Mouse (Mus musculus): ENCODE data around the gene Tor2a.

Tor2a gene

DNA sequence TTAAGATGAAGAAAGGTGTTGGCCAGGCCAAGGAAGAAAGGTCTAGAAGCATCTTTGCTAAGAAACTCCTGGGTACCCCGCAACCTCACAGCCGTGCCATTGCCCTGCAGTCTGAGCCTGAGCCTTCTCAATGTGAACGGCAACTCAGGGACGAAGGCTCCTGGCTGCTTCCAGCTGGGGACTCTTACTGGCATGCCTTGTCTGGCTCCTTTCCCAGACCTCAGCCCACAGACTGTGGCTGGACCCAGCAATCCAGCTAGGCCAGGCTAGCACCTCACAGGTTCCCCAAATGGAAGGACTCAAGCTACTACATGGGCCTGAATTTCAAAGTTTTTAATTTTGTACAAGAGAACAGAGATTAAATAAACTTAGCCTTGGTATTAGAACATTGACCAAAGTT lies 4.8 kb downstream of the Tor2a start:
- DNase-seq (ENCODE audit: extremely low spot score, low spot score), result no peak

DNA sequence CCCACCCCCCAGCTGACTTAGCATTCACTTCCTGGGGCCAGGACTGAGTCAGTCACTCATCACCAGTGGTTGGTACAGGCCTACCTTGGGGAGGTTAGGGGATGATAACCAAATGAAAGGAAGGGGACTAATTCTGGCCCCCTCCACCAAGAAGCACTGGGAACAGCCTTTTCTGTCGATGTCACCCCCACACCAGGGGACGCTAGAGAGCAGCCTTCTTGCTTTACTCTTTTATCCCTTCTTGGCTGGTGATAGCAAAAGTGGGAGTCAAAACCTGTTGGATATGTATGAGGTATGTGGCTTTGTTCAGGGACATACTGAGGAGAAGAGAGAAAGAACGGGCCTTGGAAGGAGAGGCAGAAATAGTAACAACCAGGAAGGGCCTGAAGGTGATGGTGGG lies 6.3 kb downstream of the Tor2a start:
- no peak for DNase-seq (ENCODE audit: extremely low spot score, low spot score)

- DNase-seq (ENCODE audit: extremely low spot score, low spot score), result no peak
Measured at GRCm38 (mm10) chr2:32767241-32767640, 10.2 kb downstream of the Tor2a start.

- DNase-seq (ENCODE audit: extremely low spot score, low spot score), result no peak
Measured at GRCm38 (mm10) chr2:32768661-32769285, 11.7 kb downstream of the Tor2a start.

DNA sequence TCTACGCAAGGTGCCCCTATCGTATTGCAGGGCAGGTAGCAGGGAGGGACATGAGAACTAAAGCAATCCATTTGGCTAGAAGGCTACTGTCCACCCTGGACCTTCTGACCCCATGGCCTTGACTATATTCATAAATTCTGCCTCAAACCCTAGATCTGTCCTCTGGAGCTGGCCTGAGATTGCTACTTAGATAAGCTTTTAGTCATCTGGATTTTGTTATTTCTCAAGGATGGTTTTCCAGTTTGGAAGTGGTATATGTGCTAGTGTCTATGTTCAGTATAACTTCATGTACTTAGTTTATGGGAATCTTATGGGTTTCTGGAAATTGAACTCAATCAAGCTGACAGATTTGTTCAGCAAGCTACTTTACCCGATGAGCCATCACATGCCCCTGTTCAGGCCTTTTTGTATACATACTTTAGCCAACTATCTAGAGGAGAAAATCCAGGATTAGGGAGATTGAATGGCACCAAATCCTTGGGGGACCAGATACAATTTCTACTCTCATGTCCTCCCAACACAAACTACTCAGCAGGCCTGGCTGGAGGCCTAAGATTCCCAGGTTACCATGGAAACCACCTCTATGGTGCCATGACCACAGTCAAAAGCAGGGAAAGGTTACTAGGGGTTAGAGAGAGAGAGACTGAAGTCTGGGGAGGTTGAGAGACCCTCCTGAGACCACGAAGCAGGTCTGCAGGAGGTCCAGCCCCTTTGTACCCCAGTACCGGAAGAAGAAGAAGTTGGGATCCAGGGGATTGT lies 12.5 kb downstream of the Tor2a start:
- no peak for DNase-seq (ENCODE audit: extremely low spot score, low spot score)

GRCm38 (mm10) chr2:32771886-32772285 lies 14.9 kb downstream of the Tor2a start:
- no peak for DNase-seq (ENCODE audit: extremely low spot score, low spot score)

GRCm38 (mm10) chr2:32772626-32773279 lies 15.7 kb downstream of the Tor2a start:
- DNase-seq (ENCODE audit: extremely low spot score, low spot score), result no peak

GRCm38 (mm10) chr2:32775359-32776074 lies 18.5 kb downstream of the Tor2a start, which contains the start of the genes Ttc16 and Ptrh1:
Gene Ttc16, minus strand, starts transcription at chr2:32775633.
Gene Ptrh1, plus strand, starts transcription at chr2:32775786.
- DNase-seq (ENCODE audit: extremely low spot score, low spot score), result peak; percentile 98

DNA sequence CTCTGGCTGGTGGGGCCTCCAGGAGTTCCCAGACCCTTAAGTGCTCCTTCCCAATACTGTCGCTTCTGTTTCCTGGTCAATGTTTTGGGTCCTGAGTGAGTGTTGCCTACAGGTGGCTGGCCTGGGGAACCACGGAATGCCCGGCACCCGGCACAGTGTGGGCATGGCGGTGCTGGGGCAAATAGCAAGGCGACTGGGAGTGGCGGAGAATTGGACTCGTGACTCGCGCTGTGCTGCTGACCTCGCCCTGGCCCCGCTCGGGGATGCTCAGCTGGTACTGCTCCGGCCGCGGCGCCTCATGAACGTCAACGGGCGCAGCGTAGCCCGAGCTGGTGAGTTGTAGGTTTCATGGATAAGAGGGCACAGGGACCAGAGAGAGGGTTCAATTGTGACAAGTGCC lies 19.2 kb downstream of the Tor2a start:
- no peak for DNase-seq (ENCODE audit: extremely low spot score, low spot score)

DNA sequence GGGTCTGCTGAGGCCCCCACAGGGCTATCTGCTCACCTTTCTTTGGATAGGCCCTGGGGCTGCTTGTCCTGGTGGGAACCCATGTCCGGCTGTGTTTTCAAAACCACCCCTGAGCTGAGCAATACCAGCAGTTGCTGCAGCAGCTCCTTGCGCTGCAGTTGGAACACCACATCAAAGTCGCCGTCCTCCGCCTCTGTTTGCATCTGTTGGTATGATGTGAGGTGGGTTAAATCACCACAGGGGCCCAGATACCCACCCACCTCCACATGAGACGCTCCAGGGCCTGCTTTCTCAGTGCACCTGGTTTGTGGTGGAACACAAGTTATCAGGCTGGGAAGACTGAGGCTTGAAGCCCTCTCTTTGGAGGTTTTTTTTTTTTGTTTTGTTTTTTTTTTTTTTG lies 21.0 kb downstream of the Tor2a start:
- DNase-seq (ENCODE audit: extremely low spot score, low spot score), result no peak

DNA sequence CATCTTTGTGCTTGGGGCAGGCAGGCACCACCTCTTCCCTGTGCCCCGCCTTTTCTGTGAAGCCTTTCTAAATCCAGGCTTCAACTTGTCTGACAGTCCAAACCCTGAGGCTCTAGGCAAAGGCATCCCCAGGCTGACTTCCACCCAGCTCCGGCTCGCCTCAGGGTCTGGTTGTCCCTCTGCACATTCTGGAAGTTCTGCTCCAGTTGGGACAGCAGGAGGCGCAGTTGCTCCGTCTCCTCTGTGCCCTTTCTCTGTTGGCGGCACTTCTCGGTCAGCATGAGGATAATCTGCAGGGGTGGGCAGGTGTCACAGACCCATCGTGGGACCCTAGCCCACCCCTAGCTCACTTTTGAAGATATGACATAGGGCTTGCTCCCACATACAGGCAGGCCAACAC lies 22.1 kb downstream of the Tor2a start:
- DNase-seq (ENCODE audit: extremely low spot score, low spot score), result peak; percentile 59

- no peak for DNase-seq (ENCODE audit: extremely low spot score, low spot score)
Measured at GRCm38 (mm10) chr2:32779714-32780113, 22.7 kb downstream of the Tor2a start.

GRCm38 (mm10) chr2:32781710-32782109 lies 24.7 kb downstream of the Tor2a start:
- DNase-seq (ENCODE audit: extremely low spot score, low spot score), result no peak

GRCm38 (mm10) chr2:32784048-32784681 lies 27.1 kb downstream of the Tor2a start, which contains the start of gene Cfap157:
Gene Cfap157, minus strand, starts transcription at chr2:32784428.
- no peak for DNase-seq (ENCODE audit: extremely low spot score, low spot score)

GRCm38 (mm10) chr2:32787176-32787575 lies 30.1 kb downstream of the Tor2a start:
- no peak for DNase-seq (ENCODE audit: extremely low spot score, low spot score)

DNA sequence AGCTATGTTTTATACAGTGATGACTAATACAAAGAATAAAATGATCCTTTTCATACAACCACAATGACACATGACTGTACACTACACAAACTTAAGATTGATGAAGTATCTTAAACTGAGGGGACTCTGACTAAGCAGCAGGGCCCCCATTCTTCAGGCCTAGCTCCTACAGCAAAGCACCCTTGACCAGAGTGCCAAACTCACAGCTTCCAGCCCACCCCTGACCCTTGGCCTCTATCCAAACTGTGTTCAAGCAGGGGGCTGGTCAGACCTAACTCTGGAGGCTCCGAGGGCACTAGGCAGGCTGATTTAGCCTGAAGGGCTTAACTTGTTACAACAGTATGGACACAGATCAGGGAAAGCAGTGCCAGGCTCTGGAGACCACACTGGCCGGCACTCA lies 31.5 kb downstream of the Tor2a start:
- DNase-seq (ENCODE audit: extremely low spot score, low spot score), result no peak

DNA sequence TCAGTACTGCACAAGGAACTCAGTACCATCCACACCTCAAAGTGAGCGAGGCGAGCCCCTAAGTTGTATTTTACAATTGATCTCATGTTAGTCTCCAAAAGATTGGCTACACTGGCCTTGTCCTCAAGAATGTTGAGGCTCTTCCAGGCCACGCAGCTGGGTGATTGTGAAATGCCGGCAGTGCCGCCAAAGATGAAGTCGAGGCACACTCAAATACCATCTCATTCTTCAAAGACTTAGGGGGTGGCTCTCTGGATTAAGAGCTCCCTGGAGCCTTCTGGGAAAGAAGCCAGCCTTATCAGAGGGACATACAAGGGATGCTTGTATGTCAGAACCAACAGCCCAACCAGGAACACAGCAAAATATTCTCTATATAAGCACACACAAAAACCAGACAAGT lies 34.3 kb downstream of the Tor2a start:
- DNase-seq (ENCODE audit: extremely low spot score, low spot score), result no peak

GRCm38 (mm10) chr2:32795748-32796418 lies 38.8 kb downstream of the Tor2a start:
- DNase-seq (ENCODE audit: extremely low spot score, low spot score), result no peak

DNA sequence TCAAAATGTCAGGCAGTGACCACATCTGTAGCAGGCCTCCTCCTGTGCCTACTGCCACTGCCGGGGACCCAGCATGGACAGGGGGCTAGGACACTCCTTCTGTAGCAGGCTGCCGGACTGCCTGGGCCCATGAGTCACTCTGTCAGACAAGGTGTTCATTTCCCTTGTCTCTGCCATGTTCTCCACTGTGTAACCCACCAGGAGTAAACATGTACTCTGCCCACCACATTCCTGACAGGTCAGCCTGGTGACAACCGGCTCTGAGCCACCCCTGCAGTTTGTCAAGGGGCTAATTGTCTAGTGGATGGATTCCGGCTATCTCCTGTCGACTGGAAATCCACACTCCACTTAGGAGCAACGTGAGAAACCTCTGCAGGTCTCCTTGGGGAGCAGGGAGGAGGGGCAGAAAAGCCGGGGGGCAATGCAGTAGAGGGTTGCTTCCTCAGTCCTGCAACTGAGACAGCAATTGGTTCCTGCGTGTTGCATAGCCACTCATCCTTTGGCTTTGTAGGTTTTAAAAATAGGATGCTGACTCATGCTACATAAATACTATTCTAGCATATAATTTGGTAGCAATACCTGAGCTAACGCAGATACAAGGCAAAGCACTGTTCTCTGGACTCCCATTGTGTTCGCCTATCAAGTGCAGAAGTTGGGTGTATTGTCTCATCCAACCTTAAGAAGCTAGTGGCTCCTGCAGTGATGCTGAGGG lies 41.4 kb downstream of the Tor2a start:
- no peak for DNase-seq (ENCODE audit: extremely low spot score, low spot score)

Measured in neural tube, embryonic 10.5 days (tissue).